ENCODE assay signal across 8 mouse cellular contexts in the genomic region with DNA sequence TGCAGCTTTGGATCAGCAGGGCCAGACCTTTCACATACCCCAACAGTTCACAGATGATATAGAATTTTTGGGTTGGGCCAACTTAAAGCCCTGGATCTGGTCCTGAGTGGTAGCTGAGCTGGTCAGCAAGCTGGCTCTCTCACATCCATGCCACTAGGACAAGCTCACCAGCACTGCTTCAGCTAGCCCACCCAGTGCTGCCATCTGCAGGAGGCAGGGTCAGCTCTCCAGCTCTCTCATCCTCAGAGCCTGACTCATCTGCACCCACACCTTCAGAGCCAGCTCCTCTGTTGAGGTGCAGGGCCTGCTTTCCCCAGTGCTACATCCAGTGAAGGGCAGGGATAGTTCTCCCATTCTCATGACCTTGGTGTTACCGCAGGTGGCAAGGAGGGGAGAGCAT. TPM values are rescaled to one million over a fixed set of nuclear protein-coding genes. Genes with fewer than 3 reads are reported as not detected.
DNase-seq lines count a peak whose midpoint lies in the region; ATAC-seq and TF ChIP-seq lines count a peak whose summit lies in the region.
"Had no signal": no experiment of that assay in that cellular context is flagged by ENCODE, and none has a peak within 500 bp of the region (broad histone marks: within the 10 kb centered on the region; RNA-seq: fewer than 3 reads in every experiment).

No protein-coding gene starts in this region.

- H3K4me3 ChIP-seq in kidney, embryonic 14.5 days (ENCODE audit: low read length): no peak overlapping the region
- H3K4me3 ChIP-seq in MEL (ENCODE audit: control insufficient read depth in 1 of 2, insufficient read depth in 1 of 2, low read depth in 2 of 2, low read length in 2 of 2): no peak overlapping the region
- H3K4me3 ChIP-seq in limb, embryonic 10.5 days: no peak overlapping the region
- H3K4me3 ChIP-seq: hindbrain, embryonic 15.5 days had no signal

- H3K27ac ChIP-seq in kidney, embryonic 14.5 days (ENCODE audit: low read depth, low read length): no peak overlapping the region
- no peak overlapping the region for H3K27ac ChIP-seq in MEL (ENCODE audit: control insufficient read depth, low read depth, low read length)
- H3K27ac ChIP-seq in limb, embryonic 10.5 days: 0 out of 2 replicates have a peak overlapping the region, but pooled peaks have one; percentile 7
- H3K27ac ChIP-seq: hindbrain, embryonic 15.5 days had no signal

- TF ChIP-seq CTCF in MEL (IDR thresholded peaks at IDR 0.05 in 2 of 3, conservative IDR thresholded peaks at IDR 0.05 in 1 of 3; ENCODE audit: control insufficient read depth in 1 of 3, insufficient read depth in 1 of 3, low read depth in 2 of 3, low read length in 3 of 3, poor library complexity in 1 of 3, severe bottlenecking in 1 of 3): peak; percentile 14 to 48 (median 44); a peak in 4 of 6 replicates

- no peak for DNase-seq in kidney, adult 18-20 months
- peak; percentile 40 for DNase-seq in 416B (ENCODE audit: low read depth)
- no peak for DNase-seq in MEL (ENCODE audit: low read depth, low spot score)
- no peak for DNase-seq in limb, embryonic 10.5 days (ENCODE audit: low spot score)
- no peak for DNase-seq in urinary bladder, adult 18-20 months (ENCODE audit: low spot score in 2 of 2)
- DNase-seq in adrenal gland, postnatal 4 days (ENCODE audit: low spot score in 2 of 2): no peak

- no peak for TF ChIP-seq EP300 in MEL (IDR thresholded peaks at IDR 0.05; ENCODE audit: low read depth in 1 of 2, low read length in 2 of 2)

- H3K4me2 ChIP-seq in kidney, embryonic 14.5 days (replicated peaks; ENCODE audit: low read depth, low read length): no peak overlapping the region
- H3K4me2 ChIP-seq: hindbrain, embryonic 15.5 days had no signal

- TF ChIP-seq RAD21 in MEL (IDR thresholded peaks at IDR 0.05; ENCODE audit: low read depth, low read length): peak; percentile 27

- no peaks in the 10 kb centered on the region for H3K4me1 ChIP-seq in kidney, embryonic 14.5 days (ENCODE audit: control insufficient read depth, insufficient read depth, low read length)
- no peaks in the 10 kb centered on the region for H3K4me1 ChIP-seq in MEL (ENCODE audit: control insufficient read depth in 1 of 2, insufficient read depth in 2 of 2, low read length in 2 of 2)
- H3K4me1 ChIP-seq in limb, embryonic 10.5 days: peaks cover 8% of the 10 kb centered on the region
- H3K4me1 ChIP-seq: hindbrain, embryonic 15.5 days had no signal

- no peaks in the 10 kb centered on the region for H3K27me3 ChIP-seq in kidney, embryonic 14.5 days (ENCODE audit: control insufficient read depth, insufficient read depth, low read length)
- no peaks in the 10 kb centered on the region for H3K27me3 ChIP-seq in MEL (ENCODE audit: control insufficient read depth in 1 of 2, insufficient read depth in 2 of 2, low read length in 2 of 2)
- no peaks in the 10 kb centered on the region for H3K27me3 ChIP-seq in limb, embryonic 10.5 days (ENCODE audit: low read depth, poor library complexity, severe bottlenecking)
- H3K27me3 ChIP-seq: hindbrain, embryonic 15.5 days had no signal

- no peaks in the 10 kb centered on the region for H3K79me2 ChIP-seq in MEL (ENCODE audit: control insufficient read depth, insufficient read depth, low read length, poor library complexity)

- peak; percentile 66 for ATAC-seq in kidney, embryonic 14.5 days (ENCODE audit: low FRiP score, low TSS enrichment)

- WGBS in kidney, embryonic 14.5 days: 64% methylated on average over 1 of the region's 1 CpGs
- WGBS in limb, embryonic 10.5 days: 74% methylated on average over 1 of the region's 1 CpGs

- H3K9me3 ChIP-seq in kidney, embryonic 14.5 days (ENCODE audit: control insufficient read depth, low read length): no peaks in the 10 kb centered on the region
- H3K9me3 ChIP-seq in MEL (replicated peaks; ENCODE audit: insufficient read depth, low read length): no peaks in the 10 kb centered on the region
- no peaks in the 10 kb centered on the region for H3K9me3 ChIP-seq in limb, embryonic 10.5 days (replicated peaks)
- H3K9me3 ChIP-seq: hindbrain, embryonic 15.5 days had no signal

- no peak for TF ChIP-seq POLR2A in MEL (IDR thresholded peaks at IDR 0.05; ENCODE audit: control insufficient read depth in 1 of 2, insufficient read depth in 1 of 2, low read depth in 1 of 2, low read length in 2 of 2, poor library complexity in 1 of 2)

- H3K9ac ChIP-seq in kidney, embryonic 14.5 days (ENCODE audit: low read depth, low read length): no peak overlapping the region
- H3K9ac ChIP-seq in MEL (ENCODE audit: control insufficient read depth, low read depth, low read length, poor library complexity, severe bottlenecking): no peak overlapping the region
- H3K9ac ChIP-seq: hindbrain, embryonic 15.5 days had no signal

- H3K36me3 ChIP-seq in kidney, embryonic 14.5 days (ENCODE audit: control insufficient read depth, insufficient read depth, low read length): no peaks in the 10 kb centered on the region
- H3K36me3 ChIP-seq in MEL (ENCODE audit: control insufficient read depth in 1 of 2, insufficient read depth in 2 of 2, low read length in 2 of 2): no peaks in the 10 kb centered on the region
- H3K36me3 ChIP-seq in limb, embryonic 10.5 days: no peaks in the 10 kb centered on the region
- H3K36me3 ChIP-seq: hindbrain, embryonic 15.5 days had no signal

TF ChIP-seq in MEL, 35 proteins besides CTCF, POLR2A, EP300 and RAD21:
- TF ChIP-seq TAL1 (IDR thresholded peaks at IDR 0.05; ENCODE audit: low read length): no peak
- peak; percentile 48 for TF ChIP-seq SMC3 (IDR thresholded peaks at IDR 0.05; ENCODE audit: low read depth, low read length)
TF ChIP-seq in MEL: peak in this region for 1.

RNA-seq across cellular contexts. Expression of a gene that starts 23.6 kb away (rescaled TPM):
- polyA plus RNA-seq in kidney, embryonic 14.5 days (2014; fragmentation: Nextera tagmentation; extraction: Ambion mirVana): 306 and 426 TPM in 2 replicates
- total RNA-seq in MEL (2012; rRNA removed): 163 and 181 TPM in 2 replicates
- 100 to 1,000 TPM in 1 of 2 experiments, not detected in 1; 186 TPM for polyA plus RNA-seq in MEL (2012; ENCODE audit: insufficient read depth in 1 of 2, insufficient read length in 2 of 2, low read depth in 1 of 2, low replicate concordance in 2 of 2, missing spikeins in 1 of 2)
- 278 and 297 TPM in 2 replicates for polyA plus RNA-seq in limb, embryonic 10.5 days (2016; fragmentation: Nextera tagmentation; extraction: Ambion mirVana)
- total RNA-seq in adrenal gland, postnatal 4 days (2021): 100 to 1,000 TPM; 133 to 140 TPM

RNA-seq across cellular contexts. Expression of a gene that starts 24.7 kb away (rescaled TPM):
- polyA plus RNA-seq in kidney, embryonic 14.5 days (2014; fragmentation: Nextera tagmentation; extraction: Ambion mirVana): 1.7 and 5.0 TPM in 2 replicates
- 4.0 and 4.8 TPM in 2 replicates for total RNA-seq in MEL (2012; rRNA removed)
- 1 to 10 TPM in 1 of 2 experiments, not detected in 1; 5.3 TPM for polyA plus RNA-seq in MEL (2012; ENCODE audit: insufficient read depth in 1 of 2, insufficient read length in 2 of 2, low read depth in 1 of 2, low replicate concordance in 2 of 2, missing spikeins in 1 of 2)
- polyA plus RNA-seq in limb, embryonic 10.5 days (2016; fragmentation: Nextera tagmentation; extraction: Ambion mirVana): 1.2 and 1.4 TPM in 2 replicates
- 10 to 100 TPM; 13.2 to 14.1 TPM for total RNA-seq in adrenal gland, postnatal 4 days (2021)

RNA-seq across cellular contexts. Expression of a gene that starts 24.9 kb away (rescaled TPM):
- 2.3 and 3.4 TPM in 2 replicates for polyA plus RNA-seq in kidney, embryonic 14.5 days (2014; fragmentation: Nextera tagmentation; extraction: Ambion mirVana)
- 0.19 and 0.26 TPM in 2 replicates for total RNA-seq in MEL (2012; rRNA removed)
- polyA plus RNA-seq in MEL (2012; ENCODE audit: insufficient read depth in 1 of 2, insufficient read length in 2 of 2, low read depth in 1 of 2, low replicate concordance in 2 of 2, missing spikeins in 1 of 2): under 1 TPM in 1 of 2 experiments, not detected in 1; 0.70 TPM
- 1.0 and 1.9 TPM in 2 replicates for polyA plus RNA-seq in limb, embryonic 10.5 days (2016; fragmentation: Nextera tagmentation; extraction: Ambion mirVana)
- total RNA-seq in adrenal gland, postnatal 4 days (2021): 1 to 10 TPM; 4.3 to 6.7 TPM

RNA-seq across cellular contexts. Expression of a gene that starts 47.7 kb away (rescaled TPM):
- 6.5 and 7.8 TPM in 2 replicates for polyA plus RNA-seq in kidney, embryonic 14.5 days (2014; fragmentation: Nextera tagmentation; extraction: Ambion mirVana)
- 2.1 and 3.0 TPM in 2 replicates for total RNA-seq in MEL (2012; rRNA removed)
- polyA plus RNA-seq in MEL (2012; ENCODE audit: insufficient read depth in 1 of 2, insufficient read length in 2 of 2, low read depth in 1 of 2, low replicate concordance in 2 of 2, missing spikeins in 1 of 2): 1 to 10 TPM in 1 of 2 experiments, not detected in 1; 6.8 TPM
- polyA plus RNA-seq in limb, embryonic 10.5 days (2016; fragmentation: Nextera tagmentation; extraction: Ambion mirVana): 5.6 and 7.9 TPM in 2 replicates
- 10 to 100 TPM; 24.5 to 33.2 TPM for total RNA-seq in adrenal gland, postnatal 4 days (2021)

RNA-seq across cellular contexts. Expression of a gene that starts 49.4 kb away (rescaled TPM):
- polyA plus RNA-seq in kidney, embryonic 14.5 days (2014; fragmentation: Nextera tagmentation; extraction: Ambion mirVana): 16.5 and 17.6 TPM in 2 replicates
- total RNA-seq in MEL (2012; rRNA removed): 16.5 and 22.6 TPM in 2 replicates
- polyA plus RNA-seq in MEL (2012; ENCODE audit: insufficient read depth in 1 of 2, insufficient read length in 2 of 2, low read depth in 1 of 2, low replicate concordance in 2 of 2, missing spikeins in 1 of 2): 10 to 100 TPM in 1 of 2 experiments, not detected in 1; 12.6 TPM
- 23.9 and 26.9 TPM in 2 replicates for polyA plus RNA-seq in limb, embryonic 10.5 days (2016; fragmentation: Nextera tagmentation; extraction: Ambion mirVana)
- total RNA-seq in adrenal gland, postnatal 4 days (2021): 10 to 100 TPM; 10.8 to 15.5 TPM
